Mouse (Mus musculus) lung, postnatal 0 days (tissue): ENCODE data around the gene Pank4. TPM values are rescaled to one million over a fixed set of nuclear protein-coding genes. Genes with fewer than 3 reads are reported as not detected.

ENCODE experiments used
- ATAC-seq: fragments of 200-750 bp; cut with Nextera tagmentation; 2 replicates; pipeline ENCODE4 v1.8.0; 2017; ENCODE audit warnings: moderate library complexity
- DNase-seq: peaks from one replicate; pipeline ENCODE4 v3.0.0-alpha.2; 2016; ENCODE audit warnings: low spot score
- H3K27ac ChIP-seq: fragments of 300-500 bp; sonication (generic); 2 replicates; pipeline ENCODE4 v1.5.1; 2014; ENCODE audit warnings: antibody characterized with exemption, mild to moderate bottlenecking, low read length, mixed read lengths
- H3K27me3 ChIP-seq: fragments of 300-500 bp; sonication (generic); replicated peaks from 2 replicates; pipeline ENCODE4 v1.6.1; 2014; ENCODE audit warnings: low read length, mixed read lengths; ENCODE audit not compliant: insufficient read depth
- H3K36me3 ChIP-seq: fragments of 300-500 bp; sonication (generic); 2 replicates; pipeline ENCODE4 v1.6.1; 2014; ENCODE audit warnings: low read length, mixed read lengths; ENCODE audit not compliant: insufficient read depth
- H3K4me1 ChIP-seq: fragments of 300-500 bp; sonication (generic); 2 replicates; pipeline ENCODE4 v1.6.1; 2014; ENCODE audit warnings: antibody characterized with exemption, low read depth, low read length, mixed read lengths; ENCODE audit not compliant: insufficient read depth
- H3K4me2 ChIP-seq: fragments of 300-500 bp; sonication (generic); replicated peaks from 2 replicates; pipeline ENCODE4 v1.6.1; 2014; ENCODE audit warnings: low read depth, mild to moderate bottlenecking, low read length, moderate library complexity, mixed read lengths
- H3K4me3 ChIP-seq: fragments of 300-500 bp; sonication (generic); 2 replicates; pipeline ENCODE4 v1.5.1; 2014; ENCODE audit warnings: low read depth, low read length
- H3K9ac ChIP-seq: fragments of 300-500 bp; sonication (generic); replicated peaks from 2 replicates; pipeline ENCODE4 v1.6.1; 2014; ENCODE audit warnings: low read depth, mild to moderate bottlenecking
- H3K9me3 ChIP-seq: fragments of 300-500 bp; sonication (generic); 2 replicates; pipeline ENCODE4 v1.6.1; 2016; ENCODE audit warnings: low read length, mixed read lengths
- CTCF ChIP-seq: IDR thresholded peaks from 2 replicates; pipeline ENCODE4 v1.5.1; 2016; ENCODE audit warnings: antibody characterized with exemption, mild to moderate bottlenecking
- EP300 ChIP-seq: IDR thresholded peaks from 2 replicates; pipeline ENCODE4 v1.6.1; 2016; ENCODE audit warnings: antibody characterized with exemption, mild to moderate bottlenecking, control low read depth
- WGBS: fragments of 180-500 bp; shearing (Covaris S2); extraction: QIAGEN DNeasy Blood & Tissue Kit; methylation state at CpG from one replicate; pipeline ENCODE4 v1.1.7; 2014; 5-methylcytosine and 5-hydroxymethylcytosine counted together
- polyA plus RNA-seq: library from polyadenylated mRNA; unstranded; fragments of >200 nt; fragmentation: Nextera tagmentation; extraction: Ambion mirVana; gene quantifications from 2 replicates; pipeline ENCODE4 v1.2.1, GENCODE M21; 2015

Gene Pank4
- polyA plus RNA-seq, 1 experiment from 2014 or later = 20.5 TPM

GRCm38 (mm10) chr4:155012115-155012514 lies 48.2 kb downstream of the Pank4 start:
- Histone ChIP-seq H3K27me3 (no peaks in the 10 kb centered on the region), H3K9me3 (no peaks in the 10 kb centered on the region)
- WGBS = 83% methylated on average over 2 of the region's 2 CpGs

DNA sequence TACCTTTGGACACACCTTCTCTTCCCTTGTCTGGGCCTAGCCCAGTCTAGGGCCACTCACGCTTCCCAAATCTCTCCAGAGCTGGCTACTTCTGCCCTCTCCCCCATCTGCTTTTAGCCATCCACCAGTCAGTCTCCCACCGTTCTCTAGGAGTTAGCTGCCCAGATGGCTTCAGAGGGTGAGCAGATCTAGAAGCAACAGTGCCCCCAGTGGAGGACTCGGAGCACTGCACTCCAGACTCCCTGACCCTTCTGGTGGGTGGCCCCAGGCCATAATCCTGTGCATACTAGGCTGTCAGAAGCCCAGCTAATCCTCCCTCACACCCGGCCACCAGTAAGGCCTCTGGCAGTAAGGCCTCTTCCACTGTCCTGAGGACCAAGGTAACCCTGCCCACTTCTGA lies 48.9 kb downstream of the Pank4 start:
- ATAC-seq = peak; percentile 56
- Histone ChIP-seq H3K4me2 (no peak overlapping the region), H3K9ac (no peak overlapping the region), H3K27ac (no peak overlapping the region), H3K4me3 (no peak overlapping the region), H3K36me3 (no peaks in the 10 kb centered on the region), H3K27me3 (no peaks in the 10 kb centered on the region), H3K4me1 (no peaks in the 10 kb centered on the region), H3K9me3 (no peaks in the 10 kb centered on the region)
- 7% methylated on average over 4 of the region's 4 CpGs for WGBS
- no peak for TF ChIP-seq EP300
- peak; percentile 86 for TF ChIP-seq CTCF
- peak; percentile 76 for DNase-seq

More at GRCm38 (mm10) chr4:155012115-155012514, 48.2 kb downstream of the Pank4 start:
- TF ChIP-seq EP300 (no peak), CTCF (no peak)
- no peak overlapping the region for H3K4me3 ChIP-seq
- no peak overlapping the region for H3K4me2 ChIP-seq
- no peaks in the 10 kb centered on the region for H3K4me1 ChIP-seq
- no peak for ATAC-seq
- H3K9ac ChIP-seq = no peak overlapping the region
- no peak overlapping the region for H3K27ac ChIP-seq
- DNase-seq = no peak
- no peaks in the 10 kb centered on the region for H3K36me3 ChIP-seq

DNA sequence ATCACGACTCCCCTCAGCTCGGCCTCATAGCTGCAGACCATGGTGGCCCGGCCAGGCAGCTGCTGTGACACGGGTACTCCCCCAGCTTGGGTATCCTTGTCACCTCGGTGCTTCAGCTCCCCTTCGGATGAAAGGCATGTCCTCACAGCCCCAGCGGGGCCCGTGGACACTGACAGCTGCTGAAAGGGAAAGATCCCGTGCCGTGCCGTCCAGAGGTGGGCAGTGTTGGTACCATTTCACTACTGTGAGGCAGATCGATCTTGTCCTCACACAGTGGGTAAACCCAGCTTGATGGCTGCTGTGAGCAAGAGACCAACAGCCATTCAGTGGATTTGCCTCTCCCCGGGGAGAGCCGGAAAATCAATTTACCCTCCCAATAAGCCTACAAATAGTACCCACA lies 50.3 kb downstream of the Pank4 start:
- no peak overlapping the region for H3K9ac ChIP-seq
- TF ChIP-seq EP300 (no peak), CTCF (no peak)
- H3K4me1 ChIP-seq = 0 out of 2 replicates have a peak, but pooled peaks cover 4% of the 10 kb centered on the region
- no peak overlapping the region for H3K4me3 ChIP-seq
- DNase-seq (no peak), ATAC-seq (no peak)
- H3K27ac ChIP-seq = no peak overlapping the region
- WGBS = 50% methylated on average over 14 of the region's 14 CpGs
- H3K4me2 ChIP-seq = no peak overlapping the region
- H3K27me3 ChIP-seq = no peaks in the 10 kb centered on the region
- no peaks in the 10 kb centered on the region for H3K9me3 ChIP-seq
- H3K36me3 ChIP-seq = no peaks in the 10 kb centered on the region

DNA sequence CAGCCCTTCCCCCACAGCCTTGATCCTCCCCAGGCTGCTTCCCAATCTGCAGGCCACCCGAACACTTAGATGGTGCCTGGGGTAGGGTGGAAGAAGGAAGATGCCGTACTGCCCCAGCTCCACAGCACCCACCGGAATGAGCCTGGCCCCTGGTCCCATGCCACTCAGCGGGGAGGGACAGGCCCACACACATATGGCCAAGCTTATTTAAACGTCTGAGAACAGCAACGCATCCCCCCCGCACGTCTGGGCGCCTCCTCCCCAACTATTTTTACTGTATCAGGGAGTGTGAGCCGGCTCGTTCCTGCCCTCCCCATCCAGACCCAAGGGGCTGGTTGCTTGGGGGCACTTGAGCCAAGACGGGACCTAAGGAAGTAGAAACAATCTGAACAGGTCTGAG lies 50.9 kb downstream of the Pank4 start:
- Histone ChIP-seq H3K27ac (no peak overlapping the region), H3K4me1 (0 out of 2 replicates have a peak, but pooled peaks cover 4% of the 10 kb centered on the region), H3K36me3 (no peaks in the 10 kb centered on the region), H3K27me3 (no peaks in the 10 kb centered on the region), H3K4me2 (no peak overlapping the region), H3K9me3 (no peaks in the 10 kb centered on the region), H3K4me3 (no peak overlapping the region), H3K9ac (no peak overlapping the region)
- DNase-seq (no peak), ATAC-seq (no peak)
- WGBS = 66% methylated on average over 12 of the region's 12 CpGs
- TF ChIP-seq CTCF (no peak), EP300 (no peak)

- ATAC-seq (no peak), DNase-seq (no peak)
- Histone ChIP-seq H3K4me2 (no peak overlapping the region), H3K4me1 (0 out of 2 replicates have a peak, but pooled peaks cover 4% of the 10 kb centered on the region), H3K27ac (no peak overlapping the region), H3K27me3 (no peaks in the 10 kb centered on the region), H3K9me3 (no peaks in the 10 kb centered on the region), H3K4me3 (no peak overlapping the region), H3K36me3 (no peaks in the 10 kb centered on the region), H3K9ac (no peak overlapping the region)
- TF ChIP-seq EP300 = no peak
- TF ChIP-seq CTCF = no peak
- WGBS = 49% methylated on average over 4 of the region's 4 CpGs
Observed at GRCm38 (mm10) chr4:155015550-155015949, 51.6 kb downstream of the Pank4 start.

- TF ChIP-seq CTCF = no peak
- no peak overlapping the region for H3K9ac ChIP-seq
- no peak overlapping the region for H3K27ac ChIP-seq
- H3K4me3 ChIP-seq = no peak overlapping the region
- DNase-seq (no peak), ATAC-seq (no peak)
- 59% methylated on average over 11 of the region's 11 CpGs for WGBS
- 0 out of 2 replicates have a peak, but pooled peaks cover 4% of the 10 kb centered on the region for H3K4me1 ChIP-seq
- H3K4me2 ChIP-seq = no peak overlapping the region
- H3K27me3 ChIP-seq = no peaks in the 10 kb centered on the region
- H3K36me3 ChIP-seq = no peaks in the 10 kb centered on the region
- H3K9me3 ChIP-seq = no peaks in the 10 kb centered on the region
Observed at GRCm38 (mm10) chr4:155016807-155017206, 52.9 kb downstream of the Pank4 start.

- no peak overlapping the region for H3K4me2 ChIP-seq
- 70% methylated on average over 11 of the region's 11 CpGs for WGBS
Observed at GRCm38 (mm10) chr4:155017253-155017878, 53.4 kb downstream of the Pank4 start.

More at GRCm38 (mm10) chr4:155017253-155017878, 53.4 kb downstream of the Pank4 start:
- 0 out of 2 replicates have a peak, but pooled peaks cover 4% of the 10 kb centered on the region for H3K4me1 ChIP-seq
- H3K4me3 ChIP-seq = no peak overlapping the region
- H3K9ac ChIP-seq = no peak overlapping the region
- H3K9me3 ChIP-seq = no peaks in the 10 kb centered on the region
- H3K27ac ChIP-seq = no peak overlapping the region
- TF ChIP-seq EP300 (no peak), CTCF (no peak)
- DNase-seq = no peak
- H3K36me3 ChIP-seq = no peaks in the 10 kb centered on the region
- no peaks in the 10 kb centered on the region for H3K27me3 ChIP-seq
- no peak for ATAC-seq
